Mouse (Mus musculus) WW6 (cell line): ENCODE measurements around the gene Mecr.

Source experiments
- DNase-seq: peaks from one replicate; pipeline ENCODE4 v3.0.0-alpha.2; 2013; ENCODE audit warnings: low read depth, low spot score

Mecr gene

DNA sequence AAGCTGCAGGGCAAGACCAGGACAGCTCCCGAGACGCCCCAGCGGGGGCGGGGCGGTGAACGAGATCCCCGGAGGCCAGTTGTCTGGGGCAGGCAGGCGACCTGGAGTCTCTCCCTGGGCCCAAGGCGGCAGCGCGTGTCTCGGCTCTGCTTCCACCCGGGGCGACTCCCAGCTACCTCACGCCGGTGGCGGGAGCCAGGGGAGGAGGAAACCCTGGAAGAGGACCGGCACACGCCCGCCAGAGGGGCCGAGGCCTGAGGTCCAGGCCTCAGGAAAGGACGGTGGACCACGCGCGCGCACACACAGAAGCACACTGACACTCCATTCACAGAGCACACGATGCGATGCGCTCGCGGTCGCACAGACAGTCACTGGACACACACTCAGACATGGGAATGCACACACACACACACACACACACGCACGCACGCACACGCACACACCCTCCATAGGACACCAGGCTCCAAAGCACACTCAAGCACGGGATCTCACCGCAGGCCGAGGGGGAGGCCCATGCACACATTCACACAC lies 6.9 kb upstream of the Mecr start:
- no peak for DNase-seq

GRCm38 (mm10) chr4:131836891-131837491 lies 6.3 kb upstream of the Mecr start:
- DNase-seq: no peak

DNA sequence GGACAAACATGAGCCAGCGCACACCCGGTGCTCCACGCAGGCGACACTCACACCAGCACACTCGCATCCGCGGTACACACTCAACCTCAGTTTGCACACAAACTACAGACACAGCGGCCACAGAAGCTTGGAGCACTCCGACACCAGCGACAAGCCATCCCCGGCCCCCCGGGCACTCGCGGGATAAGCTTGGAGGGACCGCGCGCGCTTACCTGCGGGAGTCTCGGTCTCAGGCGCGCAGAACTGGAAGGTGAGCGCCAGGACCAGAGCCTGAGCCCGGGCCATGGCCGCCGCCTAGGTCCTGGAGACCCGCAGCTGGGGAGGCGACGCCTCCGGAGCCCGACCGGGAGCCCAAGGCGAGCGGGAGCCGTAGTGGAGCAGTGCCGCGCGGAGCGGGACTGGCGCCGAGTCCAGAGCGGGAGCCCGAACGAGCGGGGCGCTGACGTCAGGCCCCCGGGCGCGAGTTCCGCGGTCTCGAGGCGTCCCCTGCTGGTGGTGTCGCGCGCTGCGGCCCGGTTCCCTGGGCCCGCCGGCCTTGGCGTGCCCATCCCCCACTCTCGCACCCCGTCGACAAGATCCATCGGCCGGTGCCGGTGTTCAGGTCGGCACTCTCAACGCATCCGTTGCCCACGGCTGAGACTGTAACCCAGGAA lies 5.3 kb upstream of the Mecr start, which contains the start of gene Ptpru:
Gene Ptpru (minus strand): TSS at position 417 of the 653 bp plus-strand sequence.
- DNase-seq: peak; percentile 58

DNA sequence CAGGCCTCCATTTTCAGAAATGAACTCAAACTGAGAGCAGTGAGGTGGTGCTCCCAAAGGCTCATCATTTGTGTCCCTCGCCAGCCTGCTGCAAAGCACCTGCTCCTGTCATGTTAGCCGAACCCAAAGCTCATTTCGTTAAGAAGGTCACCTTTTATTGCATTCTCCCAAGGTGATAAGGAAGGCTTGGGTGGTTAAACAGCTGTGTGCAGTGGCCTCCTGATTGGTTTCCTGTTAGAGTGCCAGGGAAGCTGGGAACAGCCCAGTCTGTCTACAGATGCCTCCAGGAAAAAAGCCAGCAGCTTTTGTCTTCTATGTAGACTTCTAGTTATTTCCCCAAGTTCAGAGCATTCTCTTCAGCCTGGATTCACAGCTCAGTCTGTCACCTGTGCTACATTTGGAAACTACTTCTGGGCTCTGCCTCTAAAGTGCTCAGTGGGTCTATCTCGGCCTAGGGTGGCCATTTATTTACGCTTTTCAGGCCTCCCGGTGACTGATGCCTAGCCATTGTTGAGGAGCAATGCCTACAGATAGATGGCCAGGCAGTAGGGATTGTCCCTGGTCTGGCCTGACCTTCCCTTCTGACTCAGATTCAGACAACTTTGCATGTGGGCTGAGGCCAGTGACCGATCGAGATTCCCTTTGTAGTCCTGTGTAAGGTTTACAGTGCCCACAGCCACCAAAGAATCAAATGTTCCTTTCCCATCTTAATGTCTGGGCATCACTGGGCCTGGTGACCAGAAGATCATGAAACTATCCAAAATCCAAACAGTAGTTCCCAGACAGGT lies 2.9 kb downstream of the Mecr start:
- no peak for DNase-seq

- DNase-seq: no peak
Measured at GRCm38 (mm10) chr4:131848082-131848481, 4.8 kb downstream of the Mecr start.

- no peak for DNase-seq
Measured at GRCm38 (mm10) chr4:131849986-131850638, 6.8 kb downstream of the Mecr start.

DNA sequence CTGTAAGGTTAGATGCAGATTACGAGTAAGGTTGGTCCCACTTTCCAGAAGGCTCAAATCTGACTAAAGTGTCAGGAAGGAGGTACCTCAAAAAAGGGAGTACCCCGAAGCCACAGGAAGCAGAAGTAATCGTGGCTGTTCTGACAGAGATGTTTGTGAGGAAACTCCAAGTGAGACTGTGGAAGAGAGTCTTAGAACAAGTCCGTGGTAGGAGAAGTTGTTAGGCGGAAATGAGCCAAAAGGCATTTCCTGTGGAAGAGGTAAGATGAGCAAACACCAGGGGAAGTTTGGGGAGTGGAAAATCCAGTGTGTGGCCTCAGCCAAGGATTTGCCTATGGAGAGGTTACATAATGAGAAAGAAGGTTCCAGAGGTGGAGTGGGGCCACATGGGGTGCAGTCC lies 11.7 kb downstream of the Mecr start:
- DNase-seq: no peak

DNA sequence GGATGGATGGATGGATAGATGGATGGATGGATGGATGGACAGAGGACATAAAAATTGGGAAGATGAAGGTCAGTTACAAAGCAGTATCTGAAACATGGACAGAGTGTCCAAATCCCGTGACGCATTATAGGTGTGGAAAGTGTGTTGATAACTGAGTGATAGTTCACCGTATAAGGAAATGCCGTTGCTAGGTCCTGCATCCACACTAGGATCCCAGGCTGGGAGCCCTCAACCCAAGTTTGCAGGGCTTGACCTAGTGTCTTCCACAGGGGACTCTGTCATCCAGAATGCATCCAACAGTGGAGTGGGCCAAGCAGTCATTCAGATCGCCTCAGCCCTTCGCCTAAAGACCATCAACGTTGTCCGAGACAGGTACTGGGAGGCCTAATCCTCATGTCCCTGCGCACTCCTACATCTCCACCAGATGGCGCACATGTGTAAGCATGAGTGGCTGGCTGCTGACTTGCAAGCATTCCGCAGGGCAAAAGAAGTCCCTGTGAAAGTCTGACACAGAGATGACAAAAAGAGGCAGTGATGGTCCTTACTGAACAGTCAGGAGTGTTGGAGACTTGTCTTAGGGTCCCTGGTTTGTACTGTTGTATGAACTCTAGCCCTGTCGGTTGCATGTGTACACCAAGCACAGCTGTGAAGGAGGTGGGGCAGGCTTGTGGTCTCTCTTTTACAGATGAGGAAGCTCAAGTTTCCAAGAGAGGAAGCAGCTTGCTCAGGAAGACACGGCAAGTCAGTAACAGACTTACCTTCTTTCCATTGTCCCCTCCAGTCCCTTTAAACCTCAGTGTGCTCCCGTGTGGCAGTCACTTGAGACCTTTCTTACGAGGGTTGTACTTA lies 17.4 kb downstream of the Mecr start:
- no peak for DNase-seq

- DNase-seq: no peak
Measured at GRCm38 (mm10) chr4:131861341-131861739, 18.1 kb downstream of the Mecr start.

DNA sequence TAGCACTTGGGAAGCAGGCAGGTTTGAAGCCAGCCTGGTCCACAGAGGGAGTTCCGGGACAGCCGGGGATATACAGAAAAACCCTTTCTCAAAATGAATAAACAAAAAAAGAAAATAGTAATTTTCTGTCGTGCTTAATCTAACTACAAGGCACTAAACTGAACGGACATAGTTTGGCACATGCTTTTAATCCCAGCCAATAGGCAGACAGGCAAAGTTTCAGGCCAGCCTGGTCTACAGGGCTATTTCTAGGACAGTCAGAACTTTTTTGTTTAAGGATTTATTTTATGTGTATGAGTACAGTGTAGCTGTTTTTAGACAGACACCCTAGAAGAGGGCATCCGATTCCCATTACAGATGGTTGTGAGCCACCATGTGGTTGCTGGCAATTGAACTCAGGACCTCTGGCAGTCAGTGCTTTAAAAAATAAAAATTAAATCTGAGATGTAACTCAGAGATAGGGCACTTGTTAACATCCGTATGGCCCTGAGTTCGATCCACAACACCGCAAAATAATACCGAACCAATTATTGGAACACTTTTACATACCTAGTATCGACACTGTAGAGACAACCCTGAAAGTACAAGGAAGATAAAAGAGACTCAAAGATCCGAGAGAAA lies 29.5 kb downstream of the Mecr start:
- no peak for DNase-seq

DNA sequence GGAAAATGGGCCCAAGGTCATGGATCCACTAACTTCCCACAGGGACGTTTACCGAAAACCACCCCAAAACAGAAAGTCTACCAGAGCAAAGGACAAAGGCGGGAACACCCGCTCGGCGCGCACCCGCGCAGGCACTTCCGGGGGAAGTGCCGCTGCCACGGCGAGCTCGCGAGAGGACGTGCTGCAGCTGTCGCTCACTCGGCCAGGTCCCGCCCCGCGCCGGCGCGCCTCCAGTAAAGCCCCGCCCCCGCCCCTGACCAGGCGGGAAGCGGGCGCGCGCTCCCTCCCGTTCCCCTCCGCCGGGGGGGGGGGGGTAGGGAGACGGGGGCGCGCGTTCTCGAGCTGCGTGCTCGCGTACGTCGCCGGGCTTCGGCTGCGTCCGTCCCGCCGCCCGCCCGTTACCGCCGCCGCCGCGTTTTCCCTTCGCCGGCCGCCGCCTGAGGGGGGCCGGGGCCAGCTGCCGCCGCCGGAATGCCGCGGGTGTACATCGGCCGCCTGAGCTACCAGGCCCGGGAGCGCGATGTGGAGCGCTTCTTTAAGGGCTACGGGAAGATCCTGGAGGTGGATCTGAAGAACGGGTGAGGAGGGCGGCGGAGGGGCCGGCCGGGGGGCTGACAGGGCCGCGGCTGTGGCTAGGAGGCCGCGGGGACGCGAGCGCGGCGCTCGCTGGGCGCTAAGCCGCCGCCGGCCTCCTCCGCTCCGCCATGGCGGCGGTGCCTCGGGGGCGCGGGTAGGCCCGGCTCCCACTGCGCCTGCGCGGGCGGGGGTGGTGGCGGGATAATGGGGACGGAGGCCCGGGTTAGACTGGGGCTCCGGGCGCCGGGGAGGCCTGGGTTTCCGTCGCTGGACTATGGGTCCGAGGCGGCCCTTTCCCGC lies 30.3 kb downstream of the Mecr start, which contains the start of gene Srsf4:
Gene Srsf4 (plus strand): TSS at position 325 of the 876 bp plus-strand sequence.
- DNase-seq: peak; percentile 90

DNA sequence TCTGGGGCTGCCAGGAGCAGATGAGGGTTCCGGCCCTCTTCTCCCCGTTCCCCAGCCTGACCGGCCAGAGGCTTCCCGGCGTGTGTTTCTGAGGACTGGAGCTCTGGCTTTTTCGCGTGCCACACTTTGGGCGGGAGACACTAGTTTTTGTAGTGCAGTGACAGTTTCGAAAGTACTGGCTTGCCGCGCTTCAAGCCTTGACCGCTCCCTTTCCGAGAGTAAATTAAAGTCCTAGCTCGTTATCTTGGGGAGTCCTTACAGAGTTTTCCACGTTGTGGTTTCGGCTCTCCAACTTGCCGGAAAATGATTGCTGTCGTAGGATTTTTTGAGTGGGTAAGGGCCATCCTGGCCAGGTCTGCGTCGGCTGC lies 30.9 kb downstream of the Mecr start:
- DNase-seq: no peak

DNA sequence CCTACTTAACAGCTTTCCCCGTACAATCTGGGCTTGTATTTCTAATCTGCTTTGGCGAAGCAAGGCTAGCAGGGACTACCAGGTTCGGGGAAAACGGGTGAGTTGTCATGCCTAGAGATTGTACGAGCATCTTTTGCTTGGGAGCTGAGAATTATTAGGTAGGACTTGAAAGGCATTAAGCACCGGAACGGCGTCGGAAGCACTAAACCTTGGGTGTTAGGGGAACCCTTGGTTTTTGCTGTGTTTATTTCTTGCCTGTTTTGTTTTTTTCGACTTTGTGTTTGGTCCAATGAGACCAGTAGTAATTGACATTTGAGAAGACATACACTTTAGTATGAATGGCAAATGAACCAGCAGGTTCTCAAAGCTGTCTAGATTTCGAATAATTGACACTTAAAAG lies 31.3 kb downstream of the Mecr start:
- no peak for DNase-seq

- no peak for DNase-seq
Measured at GRCm38 (mm10) chr4:131875242-131875641, 32.0 kb downstream of the Mecr start.

DNA sequence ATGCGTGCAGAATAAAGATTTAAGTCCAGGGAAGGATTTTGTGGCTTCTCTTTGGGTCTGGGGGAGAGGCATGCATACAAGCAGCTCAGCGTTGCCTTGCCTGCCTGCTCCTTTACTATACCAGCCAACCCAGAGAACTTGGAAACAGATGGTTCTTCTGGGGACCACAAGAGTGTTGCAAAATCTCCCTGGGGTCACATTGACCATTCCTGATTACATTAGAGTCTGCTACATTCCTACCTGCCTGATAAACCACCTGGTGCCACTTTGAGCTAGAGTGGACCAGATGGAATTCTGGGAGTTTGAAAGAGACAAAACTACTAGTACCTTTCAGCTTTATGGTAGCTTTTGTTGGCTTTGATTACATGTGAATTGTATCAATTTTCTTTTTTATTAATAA lies 33.6 kb downstream of the Mecr start:
- DNase-seq: no peak

- no peak for DNase-seq
Measured at GRCm38 (mm10) chr4:131879692-131880091, 36.4 kb downstream of the Mecr start.

GRCm38 (mm10) chr4:131881306-131881705 lies 38.0 kb downstream of the Mecr start:
- DNase-seq: no peak

GRCm38 (mm10) chr4:131883571-131883970 lies 40.3 kb downstream of the Mecr start:
- no peak for DNase-seq

- DNase-seq: no peak
Measured at GRCm38 (mm10) chr4:131885376-131885775, 42.1 kb downstream of the Mecr start.

GRCm38 (mm10) chr4:131888564-131888963 lies 45.3 kb downstream of the Mecr start:
- no peak for DNase-seq
